Mouse (Mus musculus) bone marrow, adult 2 months (tissue): ENCODE measurements at regions not wholly inside any gene's neighbourhood (a gene's known extent, or its start where the extent isn't known, plus 50 kb on each side); places are given as distances from the start of the nearest gene placed in this dataset.

Experiments
- CTCF ChIP-seq: fragments of 200-500 bp; IDR thresholded peaks from 2 replicates; pipeline ENCODE4 v1.5.1; 2011; ENCODE audit warnings: low read length, control low read depth; ENCODE audit not compliant: control insufficient read depth, insufficient read depth
- POLR2A ChIP-seq: fragments of 200-500 bp; IDR thresholded peaks from 2 replicates; pipeline ENCODE4 v1.6.1; 2011; ENCODE audit warnings: low read depth, mild to moderate bottlenecking, control low read depth, low read length, borderline replicate concordance; ENCODE audit not compliant: control insufficient read depth

DNA sequence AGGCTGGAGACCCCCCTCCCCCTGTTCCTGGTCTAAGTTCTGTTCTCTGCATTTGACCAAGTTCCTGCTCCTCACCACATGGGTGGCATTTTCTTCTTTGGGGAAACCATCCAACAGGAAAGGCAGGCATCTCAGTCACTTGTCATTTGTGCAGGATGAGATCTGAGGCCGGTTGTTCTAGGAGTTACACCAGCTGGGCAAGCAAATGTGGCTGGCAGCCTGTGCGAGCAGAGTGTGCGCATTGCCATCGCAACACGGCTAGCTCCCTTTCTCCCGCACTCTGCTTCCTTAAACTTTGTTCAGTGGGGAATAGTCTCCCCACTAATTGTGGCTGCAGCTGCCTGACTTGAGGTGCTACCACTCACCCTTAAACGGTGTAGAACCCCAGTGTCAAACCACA, 104.7 kb upstream of the Kif2a start:
- TF ChIP-seq POLR2A (no peak), CTCF (no peak)
